Mouse (Mus musculus): ENCODE data around the gene 9230112D13Rik.
A peak's percentile ranks its signal among the peaks of the same experiment; 100 is the strongest.

The 9230112D13Rik gene

DNA sequence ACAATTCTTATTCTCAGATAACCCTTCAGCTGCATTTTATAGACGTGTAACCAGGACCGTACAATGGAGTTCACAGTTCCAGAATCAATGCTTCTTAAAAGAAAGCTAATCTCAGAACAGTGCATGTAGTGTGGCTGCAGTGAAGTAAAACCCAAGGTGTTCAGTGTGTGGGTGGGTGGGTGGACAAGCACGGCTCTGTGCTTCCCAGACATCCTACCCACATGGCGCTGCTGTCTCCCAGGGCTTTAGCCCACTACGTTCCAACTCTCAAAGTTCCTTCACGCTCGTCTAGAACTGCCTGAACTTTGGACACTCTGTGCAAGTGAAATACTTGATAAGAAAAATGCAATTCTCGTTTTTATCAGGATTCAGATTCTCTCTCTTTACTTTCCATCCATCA is at the start of gene 9230112D13Rik:
Gene 9230112D13Rik, minus strand, starts transcription at position 101 of the 400 bp plus-strand sequence.
- DNase-seq, result no peak

GRCm38 (mm10) chr14:34571610-34572387 is 49.2 kb upstream of the 9230112D13Rik start:
- DNase-seq, result no peak

DNA sequence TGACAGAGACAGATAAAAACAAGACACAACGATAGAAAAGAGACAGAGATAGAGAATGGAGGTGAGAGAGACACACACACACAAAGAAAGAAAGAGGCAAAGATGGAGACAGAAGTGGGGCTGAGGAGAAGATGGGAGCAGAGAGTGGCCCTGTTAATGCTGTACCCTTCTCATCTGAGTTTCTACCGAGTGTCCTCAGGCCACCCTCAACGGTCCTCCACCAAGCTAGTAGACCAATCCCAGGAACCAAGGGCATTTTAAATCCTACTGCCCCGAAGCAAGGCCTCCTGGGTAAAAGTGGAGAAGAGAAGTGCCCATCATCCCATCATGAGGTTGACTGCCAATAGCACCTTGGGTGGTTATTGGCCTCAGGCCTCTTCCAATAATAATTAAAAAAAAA is 48.3 kb upstream of the 9230112D13Rik start:
- no peak for DNase-seq

DNA sequence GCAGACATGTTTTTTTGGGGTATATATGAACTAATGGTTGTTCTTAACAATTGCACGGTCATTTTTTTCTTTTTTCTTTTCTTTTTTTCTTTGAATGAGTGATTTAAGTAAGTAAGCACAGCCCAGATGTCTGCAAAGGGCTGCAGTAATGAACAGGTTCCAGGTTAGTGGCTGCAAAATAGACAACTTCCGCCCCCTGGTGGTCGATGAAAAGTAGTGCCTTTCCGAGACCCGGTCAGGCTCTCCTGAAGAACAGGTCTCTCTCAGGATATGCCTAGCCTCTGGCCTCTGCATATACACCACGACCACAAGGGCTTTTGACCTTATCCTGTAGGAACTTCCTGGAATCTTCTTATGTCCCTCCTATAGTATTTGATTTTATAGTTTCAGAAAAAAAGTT is 47.7 kb upstream of the 9230112D13Rik start:
- peak in 1 of 2 experiments; percentile 66 for DNase-seq

GRCm38 (mm10) chr14:34569534-34570194 is 47.1 kb upstream of the 9230112D13Rik start:
- no peak for DNase-seq

- DNase-seq, result no peak
These were observed 46.0 kb upstream of the 9230112D13Rik start for GRCm38 (mm10) chr14:34568626-34569025.

DNA sequence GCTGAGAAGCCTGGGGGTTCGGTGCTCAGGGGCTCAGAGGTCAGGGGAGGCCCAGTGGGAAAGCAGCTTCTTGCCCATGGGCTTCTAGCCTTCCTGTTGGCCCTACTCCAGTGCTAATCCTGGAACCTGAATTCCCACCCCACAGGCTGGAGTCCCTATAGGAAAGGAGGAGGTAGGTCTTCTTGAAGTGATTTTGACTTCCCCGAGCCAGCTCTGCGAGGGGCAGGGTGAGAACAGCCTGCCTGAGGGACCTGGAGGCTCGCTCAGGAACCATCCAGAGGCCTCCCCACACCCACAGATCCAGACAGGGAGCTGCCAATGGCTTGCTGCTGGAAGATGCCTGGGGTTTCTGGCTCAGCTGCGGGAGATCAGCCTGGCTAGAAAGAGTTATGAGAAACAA is 45.1 kb upstream of the 9230112D13Rik start:
- no peak for DNase-seq

- DNase-seq, result no peak
These were observed 43.9 kb upstream of the 9230112D13Rik start for GRCm38 (mm10) chr14:34566530-34566929.

DNA sequence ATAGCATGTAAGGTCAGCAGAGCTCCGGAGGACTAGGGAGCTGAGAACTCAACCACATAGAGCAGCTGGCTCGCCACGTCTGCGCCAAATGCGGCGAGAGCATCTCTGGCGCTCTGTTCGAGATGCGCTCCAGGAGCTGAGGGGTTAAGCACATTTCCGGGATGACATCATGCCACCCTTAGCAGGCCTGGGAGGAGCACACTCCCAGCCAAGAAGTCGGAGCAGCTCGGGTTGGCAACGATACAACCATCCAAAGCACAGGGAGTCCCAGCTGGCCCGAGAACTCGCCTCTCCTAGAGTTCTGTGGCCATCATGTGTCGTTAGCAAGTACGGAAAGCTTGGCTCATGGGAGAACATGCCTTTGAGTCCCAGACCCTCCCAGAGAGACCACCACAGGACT is 43.1 kb upstream of the 9230112D13Rik start:
- DNase-seq, result no peak

- DNase-seq, result no peak
These were observed 42.0 kb upstream of the 9230112D13Rik start for GRCm38 (mm10) chr14:34564646-34565045.

GRCm38 (mm10) chr14:34562393-34562792 is 39.8 kb upstream of the 9230112D13Rik start:
- no peak for DNase-seq

GRCm38 (mm10) chr14:34561647-34562046 is 39.0 kb upstream of the 9230112D13Rik start:
- DNase-seq, result no peak

DNA sequence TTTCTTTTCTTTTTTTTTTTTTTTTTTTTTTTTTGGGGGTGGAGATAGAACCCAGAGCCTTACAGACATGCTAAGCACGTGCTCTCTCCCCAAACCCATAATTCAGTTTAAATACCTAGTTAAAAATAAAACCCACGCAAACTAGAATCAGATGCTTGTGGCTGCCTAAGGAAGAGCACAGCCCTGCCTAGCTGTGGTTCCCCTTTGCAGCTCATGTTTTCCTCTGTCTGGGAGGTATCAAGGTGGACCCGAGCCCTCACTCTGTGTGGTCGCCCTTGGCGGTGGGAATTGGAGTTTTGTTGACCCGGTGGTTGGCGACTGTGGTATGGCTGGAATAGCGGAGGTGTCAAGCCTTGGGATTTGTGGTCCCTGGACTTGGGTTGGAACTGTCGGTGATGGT is 36.3 kb upstream of the 9230112D13Rik start:
- no peak for DNase-seq

DNA sequence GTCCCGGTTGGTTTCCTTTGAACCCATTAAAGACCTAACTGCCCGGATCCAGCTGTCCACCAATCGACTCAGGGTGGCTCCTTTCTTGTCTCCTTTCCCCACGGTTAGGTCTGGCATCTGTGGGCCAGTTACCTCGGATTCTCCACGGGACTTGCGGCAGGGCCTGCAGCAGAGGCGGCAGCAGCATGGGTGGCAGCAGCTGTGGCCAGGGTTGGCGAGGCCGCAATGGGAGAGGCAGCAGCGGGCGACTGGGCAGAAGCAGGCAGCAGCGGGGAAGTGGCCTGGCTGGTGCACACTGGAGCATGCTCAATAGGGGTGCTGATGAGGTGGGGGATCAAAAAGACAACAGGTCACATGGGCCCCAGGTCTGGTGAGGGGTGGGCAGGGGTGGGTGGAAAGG is 32.6 kb upstream of the 9230112D13Rik start:
- DNase-seq, result no peak

DNA sequence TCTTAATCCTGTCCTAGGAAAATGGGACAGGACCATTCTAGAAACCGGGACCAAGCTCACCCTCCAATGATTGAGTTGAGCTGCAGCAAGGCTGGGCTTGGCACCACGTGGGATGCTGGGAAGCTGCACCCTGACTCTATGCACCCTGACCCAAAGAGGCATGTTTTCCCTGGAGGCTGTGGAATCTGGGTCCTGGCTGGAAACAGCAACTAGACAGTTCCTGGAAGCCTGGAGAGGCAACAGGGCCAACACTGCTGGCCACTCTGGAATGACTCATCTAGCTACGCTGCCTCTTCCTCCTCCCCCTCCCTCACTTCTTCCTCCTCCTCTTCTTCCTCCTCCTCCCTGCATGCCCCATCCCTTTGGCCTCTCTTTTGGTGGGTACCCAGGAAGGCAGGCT is 31.4 kb upstream of the 9230112D13Rik start:
- no peak for DNase-seq

- no peak for DNase-seq
These were observed 30.9 kb upstream of the 9230112D13Rik start for GRCm38 (mm10) chr14:34553470-34553869.

- no peak for DNase-seq
These were observed 29.6 kb upstream of the 9230112D13Rik start for GRCm38 (mm10) chr14:34552226-34552625.

DNA sequence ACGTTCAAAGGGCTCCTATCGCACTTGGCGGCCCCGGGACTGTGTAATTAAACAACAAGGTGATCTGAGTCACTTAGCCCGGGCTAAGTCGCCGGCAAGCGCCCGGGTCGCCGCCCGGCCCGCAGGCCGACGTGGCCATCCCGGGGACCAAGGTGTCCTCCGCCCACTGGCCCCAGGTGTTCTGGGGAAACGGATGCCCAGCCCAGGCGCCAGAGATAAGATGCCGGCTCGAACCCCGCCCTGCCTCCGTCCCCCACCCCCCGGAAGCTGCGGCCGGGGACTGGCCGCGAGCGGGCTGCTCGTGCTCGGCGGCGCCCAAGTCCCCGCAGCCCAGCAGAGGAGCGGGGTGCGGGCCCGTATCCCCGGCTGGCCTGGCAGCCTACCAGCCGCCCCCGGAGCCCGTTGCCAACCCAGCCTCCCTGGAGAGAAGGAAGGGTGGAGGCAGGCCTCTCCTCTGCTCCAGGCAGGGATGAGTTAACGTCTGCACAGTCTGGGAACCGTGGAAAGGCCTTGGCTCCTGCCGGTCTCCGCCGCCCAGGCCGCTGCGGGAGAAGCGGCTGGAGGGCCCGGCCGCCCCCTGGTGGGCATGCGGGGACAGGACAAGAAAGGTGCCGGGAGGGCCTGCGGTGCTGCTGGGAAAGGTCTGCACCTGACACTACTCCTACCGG is 26.5 kb upstream of the 9230112D13Rik start:
- peak; percentile 25 to 71 for DNase-seq

- DNase-seq, result peak in 1 of 2 experiments; percentile 8
These were observed 25.9 kb upstream of the 9230112D13Rik start for GRCm38 (mm10) chr14:34548391-34549001.

DNA sequence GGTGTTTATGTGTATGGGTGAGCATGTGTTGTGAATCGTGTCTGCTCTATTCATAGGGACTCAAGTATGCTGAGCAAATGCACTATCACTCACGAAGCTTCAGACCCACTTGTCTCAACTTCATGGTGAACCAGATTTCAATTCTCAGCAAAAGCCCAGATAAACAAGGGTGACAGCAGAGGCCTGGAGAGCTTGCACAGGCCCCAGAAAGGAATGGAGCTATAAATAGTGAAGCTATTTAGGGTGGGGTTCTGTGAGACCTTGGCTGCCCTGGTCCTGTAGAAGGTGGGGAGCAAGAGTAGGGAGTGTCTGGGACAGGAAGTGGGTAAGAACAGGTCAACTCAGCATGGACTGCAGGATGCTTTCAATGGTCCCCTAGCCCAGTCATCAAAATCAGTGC is 21.9 kb upstream of the 9230112D13Rik start:
- no peak for DNase-seq

GRCm38 (mm10) chr14:34544001-34544400 is 21.4 kb upstream of the 9230112D13Rik start:
- DNase-seq, result no peak

DNA sequence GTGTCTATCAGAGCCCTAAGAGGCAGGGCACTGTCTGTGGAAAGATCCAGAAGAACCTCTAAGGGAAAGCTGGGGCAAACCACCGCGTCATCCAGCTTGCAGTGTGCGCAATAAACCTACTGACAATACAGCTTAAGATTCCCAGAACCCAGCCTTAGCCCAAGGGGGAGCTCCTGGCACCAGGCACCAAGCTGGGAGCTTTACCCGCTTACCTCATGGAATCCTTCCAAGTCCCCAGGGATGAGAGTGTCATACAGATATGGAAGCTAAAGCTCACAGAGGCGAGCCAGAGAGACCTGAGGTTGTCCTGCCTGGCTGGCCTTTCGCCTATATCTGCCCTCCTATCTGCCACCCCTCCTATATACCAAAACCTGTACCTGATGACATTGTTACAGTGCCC is 21.0 kb upstream of the 9230112D13Rik start:
- DNase-seq, result no peak

DNA sequence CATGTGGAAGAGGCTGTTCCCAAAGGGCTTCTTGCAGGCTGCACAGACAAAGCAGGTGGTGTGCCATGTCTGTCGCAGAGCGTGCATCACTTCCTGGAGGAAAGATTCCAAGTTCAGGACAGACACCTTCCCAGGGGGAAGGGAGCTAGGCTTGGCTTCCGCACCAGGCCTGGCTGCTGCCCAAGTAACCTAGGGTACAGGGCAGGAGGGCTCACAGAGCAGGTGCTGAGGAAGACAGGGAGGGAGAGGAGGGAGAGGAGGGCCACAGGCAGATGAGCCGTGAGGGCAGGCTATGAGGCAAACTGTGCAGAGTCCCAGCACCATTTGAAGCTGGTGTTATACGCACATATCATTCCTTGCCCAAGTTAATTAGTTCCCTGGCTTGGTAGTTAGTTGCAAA is 19.3 kb upstream of the 9230112D13Rik start:
- DNase-seq, result no peak
